Mouse (Mus musculus) cerebellum, adult 8-10 months (tissue): ENCODE measurements at regions not wholly inside any gene's neighbourhood (a gene's known extent, or its start where the extent isn't known, plus 50 kb on each side); places are given as distances from the start of the nearest gene placed in this dataset.

Experiments
- DNase-seq: peaks from one replicate; pipeline ENCODE4 v3.0.0; 2022

DNA sequence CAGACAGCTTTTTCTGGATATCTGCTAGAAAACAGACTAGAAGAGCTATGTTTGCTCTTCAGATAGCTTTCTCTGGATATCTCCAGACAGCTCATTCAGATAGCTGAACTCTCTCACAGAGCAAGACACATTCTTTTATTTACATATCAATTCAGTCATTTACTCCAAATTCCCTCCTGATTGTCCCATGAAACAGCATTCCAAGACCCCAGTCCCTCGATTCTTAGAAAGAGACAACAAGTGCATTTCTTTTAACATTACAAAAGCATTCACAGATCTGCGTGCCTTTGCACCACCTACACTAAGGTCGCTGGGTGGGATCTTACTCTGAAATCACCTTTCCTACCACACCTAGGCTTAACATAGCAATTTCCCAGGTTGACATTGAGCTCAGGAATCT is 1039.5 kb upstream of the Ddx18 start:
- DNase-seq: no peak

DNA sequence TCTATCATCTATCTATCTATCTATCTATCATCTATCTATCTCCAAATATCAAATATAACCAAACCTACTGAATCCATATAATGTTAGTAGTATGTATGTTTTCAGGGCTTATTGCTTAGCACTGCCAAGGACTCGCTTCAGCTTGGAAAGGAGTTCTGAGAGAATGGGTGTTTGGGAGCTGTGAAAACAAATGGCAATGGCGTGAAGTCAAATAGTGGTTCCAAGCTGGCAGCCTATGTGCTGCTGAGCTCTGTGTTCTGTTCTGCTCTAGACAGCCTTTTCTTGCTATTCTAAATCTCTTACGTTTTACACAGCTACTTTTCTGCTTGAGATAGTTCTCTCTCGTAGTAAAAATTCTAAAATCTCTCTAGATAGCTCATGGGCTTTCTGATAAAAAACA is 1008.2 kb upstream of the Ddx18 start:
- DNase-seq: no peak

DNA sequence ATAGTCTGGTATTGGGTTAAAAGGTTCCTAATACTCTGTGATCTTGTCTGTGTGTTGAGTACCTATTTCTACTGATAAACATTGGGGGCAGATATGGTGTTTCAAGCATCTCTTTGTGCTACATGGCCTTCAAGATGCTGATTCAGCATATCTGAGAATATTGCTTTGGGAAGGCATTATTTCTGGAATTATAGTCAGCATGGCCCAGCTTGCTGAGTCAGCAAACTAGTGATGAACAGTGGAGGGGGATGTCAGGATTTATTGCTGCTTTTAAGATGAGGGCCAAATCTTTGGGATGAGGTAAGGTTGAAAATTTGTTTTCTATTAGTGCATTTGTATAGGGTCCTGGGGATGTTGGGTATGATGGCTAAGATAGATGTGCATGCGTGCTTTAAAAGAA is 983.8 kb upstream of the Ddx18 start:
- DNase-seq: no peak

DNA sequence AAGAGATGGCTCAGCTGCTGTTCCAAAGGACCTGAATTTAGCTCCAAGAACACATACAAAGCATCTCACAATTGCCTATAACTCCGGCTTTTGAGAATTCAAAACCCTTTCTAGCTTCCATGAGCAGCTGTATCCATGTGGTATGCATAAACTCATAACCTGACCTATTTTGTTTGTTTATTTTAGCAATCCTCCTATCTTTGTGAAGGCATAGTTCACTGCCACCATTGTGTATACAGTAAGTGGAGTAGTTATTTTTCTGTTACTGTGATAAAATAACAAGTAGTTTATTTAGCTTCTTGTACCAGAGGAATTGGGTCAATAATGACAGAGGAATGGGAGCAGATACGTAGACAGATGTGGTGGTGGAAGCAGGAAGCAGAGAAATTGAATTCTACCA is 941.8 kb upstream of the Ddx18 start:
- no peak for DNase-seq

DNA sequence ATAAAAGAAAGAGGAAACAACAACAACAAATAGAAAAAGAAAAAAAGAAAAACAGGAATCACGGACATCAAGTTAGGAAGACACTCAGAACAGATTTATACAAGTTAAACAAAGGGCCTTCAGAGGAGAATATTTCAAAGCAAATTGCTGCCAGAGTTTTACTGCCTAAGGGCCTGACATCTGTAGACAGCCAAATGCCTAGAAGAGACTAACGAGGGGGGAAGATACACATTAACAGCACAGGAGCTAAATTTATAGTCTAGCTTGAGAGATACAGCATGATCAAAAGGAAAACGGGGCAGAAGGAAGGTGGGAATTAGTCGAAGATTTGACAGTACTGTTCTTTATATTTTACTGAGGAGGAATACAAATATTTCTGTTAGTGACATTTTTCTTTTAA is 933.9 kb upstream of the Ddx18 start:
- DNase-seq: no peak

DNA sequence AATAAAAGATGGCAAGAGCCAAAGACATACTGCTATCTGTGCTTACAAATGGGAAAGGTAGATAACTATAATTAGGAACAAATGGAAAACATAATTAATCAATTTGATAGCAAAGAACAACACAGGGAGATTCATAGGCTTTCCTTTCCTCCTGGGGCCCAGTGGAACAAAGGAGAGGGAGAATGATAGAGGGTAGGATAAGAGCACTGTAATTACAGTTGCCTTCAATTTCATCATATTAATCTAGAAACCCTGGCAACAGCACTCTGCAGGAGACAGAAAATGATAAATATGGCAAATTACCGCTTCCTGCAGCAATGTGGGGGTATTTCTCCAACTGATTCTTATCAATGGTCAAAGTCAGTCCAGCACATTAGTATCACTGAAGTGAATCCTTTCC is 910.2 kb upstream of the Ddx18 start:
- no peak for DNase-seq

DNA sequence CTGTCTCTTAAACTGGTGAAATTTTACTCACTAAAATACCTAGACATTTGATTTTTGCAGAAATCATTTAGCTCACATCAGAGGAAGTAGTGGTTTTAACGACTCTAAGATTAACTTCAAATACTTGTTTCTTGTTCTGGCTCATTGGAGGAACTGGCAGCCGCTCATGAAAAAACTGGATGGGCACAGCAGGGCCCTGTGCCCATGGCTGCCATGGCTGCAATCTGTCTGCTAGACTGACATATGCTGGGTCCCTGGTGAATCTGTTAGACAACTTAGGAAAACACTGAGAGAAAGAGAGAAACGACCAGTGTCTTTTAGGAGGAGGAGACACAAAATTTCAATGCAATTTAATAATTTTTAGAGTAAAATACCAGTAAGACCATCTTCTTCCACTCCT is 896.1 kb upstream of the Ddx18 start:
- peak; percentile 52 for DNase-seq

DNA sequence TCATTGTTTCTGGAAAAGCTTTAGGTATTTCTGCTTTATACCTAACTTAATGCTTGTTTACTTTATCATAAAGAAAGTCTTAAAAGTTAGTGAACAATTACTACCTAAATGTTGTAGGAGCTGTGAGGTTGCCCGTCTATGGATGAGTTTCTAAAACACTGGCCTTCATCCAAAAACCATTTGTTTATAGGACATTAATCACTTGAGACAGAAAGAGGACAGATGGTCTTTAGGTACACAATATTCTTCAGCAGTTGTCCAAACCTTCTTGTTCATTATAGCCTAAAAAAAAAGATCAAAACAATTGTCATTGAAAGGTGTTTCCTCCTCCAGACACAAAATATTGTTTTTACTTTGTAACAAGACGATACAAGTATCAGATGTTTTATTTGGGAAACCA is 891.3 kb upstream of the Ddx18 start:
- DNase-seq: no peak

DNA sequence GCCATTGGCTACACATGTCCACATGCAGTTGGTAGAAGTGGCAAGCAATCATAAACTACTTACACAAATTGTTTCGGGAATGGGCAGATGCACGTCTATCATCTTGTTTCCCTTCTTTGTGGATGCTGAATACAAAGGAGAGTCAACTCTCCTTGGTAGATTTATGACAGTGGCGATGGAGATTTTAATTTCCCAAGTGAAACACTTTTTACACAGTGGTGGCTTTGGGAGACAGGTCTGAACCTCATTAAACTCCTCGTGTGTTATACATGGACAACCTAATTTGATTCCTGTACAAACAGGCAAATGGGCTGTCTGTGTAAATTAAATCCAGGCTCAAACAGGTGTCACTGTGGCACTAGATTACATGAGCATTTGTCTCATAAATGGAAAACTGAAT is 887.1 kb upstream of the Ddx18 start:
- DNase-seq: no peak

DNA sequence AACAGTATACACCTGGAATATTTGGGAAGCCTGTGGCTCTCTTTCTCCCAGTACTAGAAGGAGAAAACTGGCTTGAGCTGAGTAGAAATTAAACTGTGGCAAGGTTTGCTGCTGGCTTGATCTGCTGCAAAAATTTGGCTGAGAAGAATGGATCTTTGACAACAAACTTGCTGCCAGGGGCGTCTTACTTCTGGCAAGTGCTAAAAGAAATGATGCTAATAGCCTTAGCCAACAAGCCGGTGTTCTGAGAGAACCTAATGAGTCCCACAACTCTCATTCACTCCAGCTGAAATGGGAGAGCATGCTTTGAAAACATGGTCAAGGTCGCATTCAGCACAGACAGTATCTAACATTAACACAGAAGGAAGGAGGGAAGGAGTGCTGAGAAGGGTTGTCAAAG is 885.8 kb upstream of the Ddx18 start:
- DNase-seq: no peak

DNA sequence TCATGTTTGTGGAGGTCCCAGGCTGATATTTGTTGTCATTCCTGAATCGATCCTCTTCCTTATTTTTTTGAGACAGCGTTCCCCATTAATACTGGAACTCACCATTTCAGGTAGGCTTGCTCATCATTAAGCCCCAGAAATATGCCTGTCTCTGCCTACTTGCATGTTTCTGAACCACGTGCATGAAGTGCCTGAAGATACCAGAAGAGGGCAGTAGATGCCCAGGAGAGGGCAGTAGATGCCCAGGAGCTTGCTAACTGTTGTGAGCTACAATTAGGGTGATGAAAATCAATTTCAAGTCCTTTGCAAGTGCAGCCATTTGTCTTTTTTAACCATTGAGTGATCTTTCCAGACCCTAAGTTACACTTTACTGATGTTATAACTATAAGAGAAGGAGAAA is 871.6 kb upstream of the Ddx18 start:
- no peak for DNase-seq

DNA sequence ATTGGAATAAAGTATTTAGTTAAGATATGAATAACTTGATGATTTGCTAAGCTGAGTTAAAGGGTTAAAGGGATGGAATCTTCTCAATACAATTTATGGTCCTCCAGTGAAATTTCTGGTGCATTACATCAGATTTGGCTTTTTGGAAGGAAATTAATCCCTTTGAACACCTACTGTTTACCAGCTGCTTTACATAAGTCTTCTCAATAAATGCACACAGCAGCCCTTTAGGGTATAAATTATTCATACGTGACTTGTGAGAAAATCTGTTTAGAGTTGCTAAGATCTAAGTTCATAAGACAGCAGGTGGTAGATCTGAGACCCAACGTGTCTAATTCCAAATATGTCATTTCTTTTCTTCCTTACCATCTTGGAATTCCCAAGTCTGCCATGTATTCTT is 855.7 kb upstream of the Ddx18 start:
- DNase-seq: no peak

DNA sequence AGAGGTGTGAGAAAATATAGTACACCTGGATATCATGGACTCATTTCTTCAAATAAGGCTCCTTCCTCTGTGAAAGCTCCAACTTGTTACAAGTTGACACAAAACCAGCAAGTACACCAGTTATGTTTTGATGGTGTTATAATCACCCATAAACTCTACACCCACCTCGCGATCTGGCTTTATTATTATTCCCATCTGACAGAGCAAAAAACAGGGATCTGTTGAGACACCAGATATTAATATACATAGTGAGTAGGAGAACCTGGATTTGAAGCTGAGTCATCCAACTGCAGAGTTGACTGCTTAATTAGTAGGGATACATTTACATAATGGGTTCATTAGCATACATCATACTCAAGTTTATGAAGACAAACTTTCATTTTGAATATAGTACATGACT is 828.6 kb upstream of the Ddx18 start:
- DNase-seq: no peak

DNA sequence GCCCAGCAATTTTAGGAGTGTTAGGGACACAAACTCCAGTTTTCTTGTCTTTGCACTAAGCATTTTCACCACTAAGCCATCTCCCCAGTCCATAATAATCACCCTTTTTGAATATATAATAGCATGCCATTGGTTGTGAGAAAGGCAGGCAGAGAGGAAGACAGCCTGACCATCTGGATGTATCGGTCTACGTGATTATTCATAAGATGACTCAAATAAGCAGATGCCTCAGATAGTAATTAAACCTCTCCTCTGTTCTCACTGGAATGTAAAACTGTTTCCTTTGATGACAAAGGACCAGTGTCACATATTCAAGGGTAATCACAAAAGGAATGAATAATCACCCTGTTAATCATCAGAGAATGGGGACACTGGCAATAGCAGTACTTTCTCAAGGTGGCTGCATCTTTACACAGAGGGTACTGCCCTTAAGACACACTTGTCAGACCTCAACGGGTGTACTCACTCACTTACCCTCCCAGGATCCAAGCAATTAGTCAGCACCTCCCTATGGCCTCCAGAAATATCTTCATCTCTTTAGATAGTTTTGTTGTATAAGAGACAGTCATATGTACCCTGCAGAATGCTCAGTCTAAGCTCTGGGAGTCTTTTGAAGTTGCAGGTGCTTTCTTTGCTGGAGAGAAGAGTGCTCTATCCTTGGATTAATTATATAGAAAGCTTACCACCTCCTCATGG is 826.0 kb upstream of the Ddx18 start:
- DNase-seq: no peak

DNA sequence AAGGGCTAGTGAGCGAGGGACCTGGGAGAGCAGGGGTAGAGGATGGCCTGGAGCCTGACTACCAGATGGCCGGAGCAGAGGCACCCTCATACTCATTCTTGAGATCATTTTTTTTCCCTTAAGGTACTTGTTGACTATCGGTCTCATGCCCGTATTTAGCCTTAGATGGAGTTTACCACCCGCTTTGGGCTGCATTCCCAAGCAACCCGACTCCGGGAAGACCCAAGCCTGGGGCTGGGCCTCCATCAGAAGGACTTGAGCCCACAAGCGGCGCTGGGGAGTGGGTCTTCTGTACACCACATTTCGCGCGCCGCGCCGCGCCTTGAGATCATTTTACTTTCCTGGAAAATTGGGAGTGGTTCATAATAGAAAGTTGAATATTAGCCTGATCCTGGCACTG is 789.2 kb upstream of the Ddx18 start:
- peak; percentile 93 for DNase-seq

DNA sequence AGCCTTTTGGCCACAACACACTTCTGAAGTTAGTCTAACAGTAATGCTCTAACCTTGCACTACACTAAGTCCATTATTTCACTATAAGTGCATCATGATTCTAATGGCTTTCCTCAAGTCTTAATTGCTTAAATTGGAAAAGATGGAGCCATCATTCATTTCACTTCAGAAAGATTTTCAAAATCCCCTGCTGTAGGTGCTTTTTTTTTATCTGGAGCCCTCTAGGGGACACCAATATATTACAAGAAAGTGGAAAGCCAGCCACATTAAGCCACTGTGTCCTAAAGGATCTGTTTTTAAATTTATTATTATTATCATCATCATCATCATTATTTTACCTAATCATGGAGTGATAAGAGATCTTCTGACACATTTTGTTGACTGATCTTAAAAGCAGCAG is 783.7 kb upstream of the Ddx18 start:
- DNase-seq: no peak

DNA sequence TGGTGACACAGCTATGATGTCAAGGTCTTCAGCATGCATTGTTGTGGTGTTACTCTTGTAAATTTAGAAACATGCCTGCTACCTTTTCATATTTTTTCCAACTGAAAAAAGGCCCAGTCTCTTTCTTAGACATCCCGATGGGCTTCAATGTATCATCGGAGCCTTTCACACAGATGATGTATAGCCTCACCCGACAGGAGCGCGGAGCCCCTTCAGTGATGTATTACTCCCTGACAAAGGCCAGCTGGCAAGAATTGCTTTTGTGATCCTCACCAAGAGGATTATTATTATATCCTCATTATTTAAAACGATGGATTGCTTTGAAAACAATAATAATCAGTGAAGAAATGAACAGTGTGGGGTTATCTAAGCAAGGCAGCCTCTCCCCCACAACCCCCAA is 765.5 kb upstream of the Ddx18 start:
- no peak for DNase-seq

DNA sequence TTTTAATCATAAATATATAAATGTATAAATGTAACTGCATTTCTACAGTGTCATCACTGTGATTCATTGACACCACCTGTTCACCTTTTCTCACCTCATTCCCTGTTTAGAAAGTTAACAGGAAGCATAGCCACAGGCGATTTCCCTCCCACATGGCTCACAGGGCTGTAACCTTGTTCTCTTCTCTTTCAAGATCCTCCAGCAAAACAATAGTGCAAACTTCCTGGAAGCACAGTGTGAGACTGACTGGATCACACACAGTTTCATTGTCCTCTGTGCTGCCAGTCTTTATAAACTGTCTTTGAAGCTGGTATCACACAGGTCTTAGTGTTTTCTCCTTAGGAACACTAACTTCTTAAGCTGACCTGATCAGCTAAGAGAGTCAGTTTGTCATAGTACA is 760.5 kb upstream of the Ddx18 start:
- DNase-seq: no peak
